Mouse (Mus musculus): Measurements from ENCODE around the gene BC067074. TPM values are rescaled to one million over a fixed set of nuclear protein-coding genes. Genes with fewer than 3 reads are reported as not detected.
A peak's percentile ranks its signal among the peaks of the same experiment; 100 is the strongest.
"Not testable (repeated sequence)": the region's sequence is repeated elsewhere in the genome, so short reads cannot be mapped to it uniquely, and the experiment has no call there.

The BC067074 gene
- polyA plus RNA-seq (2015; fragmentation: Nextera tagmentation; extraction: Ambion mirVana), result 3.5 and 5.0 TPM in 2 replicates

DNA sequence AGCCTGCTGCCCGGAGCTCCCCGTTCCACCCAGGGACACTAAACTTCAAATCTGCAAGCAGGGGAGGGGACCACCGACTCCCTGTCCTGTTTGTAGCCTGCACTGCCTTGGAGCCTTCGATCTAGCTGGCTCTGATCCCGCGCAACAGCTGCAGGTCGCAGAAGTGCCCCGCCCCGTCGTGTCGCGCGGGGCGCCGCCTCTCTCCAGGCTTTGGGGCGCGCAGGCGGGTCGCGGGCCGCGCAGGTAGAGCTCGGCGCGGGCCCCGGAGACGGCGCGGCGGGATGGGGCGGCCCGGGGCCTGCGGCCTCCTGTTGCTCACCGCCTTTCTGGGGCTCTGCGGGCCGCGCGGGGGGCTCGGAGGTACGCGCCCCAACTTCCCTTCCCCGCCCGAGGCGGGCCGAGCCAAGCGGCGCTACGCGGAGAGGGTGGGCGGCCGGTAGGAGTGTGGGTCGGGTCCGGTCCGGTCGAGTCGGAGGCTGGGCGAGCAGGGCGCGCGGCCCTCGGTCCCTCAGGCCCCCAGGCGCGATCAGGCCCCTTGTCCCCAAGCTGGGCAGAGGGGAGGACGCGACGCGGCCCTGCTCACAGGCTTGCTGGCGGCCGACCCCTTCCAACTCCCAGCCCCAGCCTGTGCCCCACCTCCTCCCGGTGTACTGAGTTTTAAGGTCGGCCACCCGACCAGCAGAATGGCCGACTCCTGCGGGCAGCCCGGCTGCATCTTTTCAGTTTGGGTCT is at the start of gene BC067074:
Gene BC067074 (plus strand): TSS at position 185 of the 732 bp plus-strand sequence.
- ATAC-seq (ENCODE audit: insufficient read depth, low FRiP score, low read depth), result peak; percentile 71
- Histone ChIP-seq H3K4me2 (peak within 1 kb of the TSS; percentile 89), H3K4me3 (replicated peaks) (peak within 1 kb of the TSS; percentile 64), H3K27ac (no peak within 1 kb of the TSS), H3K36me3 (no peaks in the 10 kb centered on the region), H3K4me1 (0 out of 2 replicates have a peak, but pooled peaks cover 2% of the 10 kb centered on the region), H3K9ac (peak within 1 kb of the TSS; percentile 66), H3K27me3 (replicated peaks) (no peaks in the 10 kb centered on the region), H3K9me3 (no peaks in the 10 kb centered on the region)
- WGBS, result under 1% methylated on average over 71 of the region's 75 CpGs

DNA sequence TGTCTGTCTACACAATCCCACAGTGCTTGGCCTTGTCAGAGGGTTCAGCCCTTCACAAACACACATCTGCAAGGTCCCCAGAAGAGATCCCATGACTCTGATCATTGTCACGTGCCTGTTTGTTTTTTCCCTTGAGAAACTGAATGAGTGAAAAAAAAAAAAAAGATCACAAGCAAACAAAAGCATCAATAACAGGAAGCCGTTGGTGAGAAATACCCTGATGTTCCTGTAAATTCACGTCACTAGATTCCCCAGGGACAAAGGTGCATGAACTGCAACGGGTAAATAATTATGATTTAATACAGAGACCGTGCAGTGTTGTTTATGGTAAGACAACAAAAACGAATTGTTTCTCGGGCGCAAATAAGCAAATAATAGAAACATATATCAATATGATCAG is 47.9 kb upstream of the BC067074 start:
- WGBS, result 64% methylated on average over 8 of the region's 8 CpGs
- no peaks in the 10 kb centered on the region for H3K36me3 ChIP-seq
- H3K27ac ChIP-seq, result no peak overlapping the region
- no peaks in the 10 kb centered on the region for H3K9me3 ChIP-seq
- no peaks in the 10 kb centered on the region for H3K27me3 ChIP-seq (replicated peaks)
- H3K4me1 ChIP-seq, result no peaks in the 10 kb centered on the region
- H3K9ac ChIP-seq, result no peak overlapping the region
- no peak overlapping the region for H3K4me2 ChIP-seq
- no peak for ATAC-seq (ENCODE audit: insufficient read depth, low FRiP score, low read depth)
- no peak overlapping the region for H3K4me3 ChIP-seq (replicated peaks)

DNA sequence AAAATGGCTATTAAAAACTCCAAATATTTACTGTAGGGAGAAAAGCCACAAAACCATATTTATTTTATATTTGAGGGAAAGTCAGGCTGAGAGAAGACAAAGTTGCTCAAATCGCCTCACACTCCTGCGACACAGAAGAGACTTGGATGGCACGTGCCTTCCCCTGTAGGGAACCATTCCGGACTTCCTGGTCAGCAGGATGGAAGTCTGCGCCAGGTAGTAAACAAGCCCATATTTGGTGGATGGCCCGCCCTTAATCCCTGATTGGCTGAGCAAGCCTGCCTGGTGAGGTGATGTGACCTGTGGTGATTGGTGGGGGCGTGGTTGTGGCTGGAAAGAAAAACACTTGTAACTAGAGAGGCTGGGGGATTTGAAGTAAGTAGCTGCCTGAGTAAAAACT is 40.4 kb upstream of the BC067074 start:
- not testable (repeated sequence) for H3K4me3 ChIP-seq (replicated peaks); H3K9ac ChIP-seq; H3K4me1 ChIP-seq; H3K27me3 ChIP-seq (replicated peaks); H3K36me3 ChIP-seq; H3K9me3 ChIP-seq; ATAC-seq (ENCODE audit: insufficient read depth, low FRiP score, low read depth); H3K4me2 ChIP-seq; H3K27ac ChIP-seq
- 68% methylated on average over 7 of the region's 7 CpGs for WGBS

DNA sequence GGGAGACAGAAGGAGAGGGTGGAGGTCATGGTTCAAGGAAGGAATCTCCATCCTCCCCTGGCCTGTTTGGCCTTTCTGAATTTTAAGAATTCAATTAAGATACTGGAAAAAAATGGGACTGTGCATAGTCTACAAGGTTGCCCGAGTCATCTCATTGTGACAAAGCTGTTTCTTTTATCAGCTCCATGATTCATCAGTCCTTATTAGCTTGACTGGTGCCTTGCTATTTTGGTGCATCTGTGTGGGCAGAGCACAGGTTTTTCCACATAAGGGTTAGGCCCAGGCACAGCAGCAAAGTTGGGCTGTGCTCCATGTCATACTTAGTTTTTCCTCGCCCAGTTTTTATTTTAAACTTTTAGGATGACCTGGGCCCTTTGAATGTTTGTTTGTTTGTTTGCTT is 36.2 kb upstream of the BC067074 start:
- Histone ChIP-seq H3K9ac (no peak overlapping the region), H3K4me1 (no peaks in the 10 kb centered on the region), H3K9me3 (no peaks in the 10 kb centered on the region), H3K4me2 (no peak overlapping the region), H3K27ac (no peak overlapping the region), H3K27me3 (replicated peaks) (no peaks in the 10 kb centered on the region), H3K36me3 (no peaks in the 10 kb centered on the region), H3K4me3 (replicated peaks) (no peak overlapping the region)
- 77% methylated on average over 2 of the region's 2 CpGs for WGBS
- no peak for ATAC-seq (ENCODE audit: insufficient read depth, low FRiP score, low read depth)

DNA sequence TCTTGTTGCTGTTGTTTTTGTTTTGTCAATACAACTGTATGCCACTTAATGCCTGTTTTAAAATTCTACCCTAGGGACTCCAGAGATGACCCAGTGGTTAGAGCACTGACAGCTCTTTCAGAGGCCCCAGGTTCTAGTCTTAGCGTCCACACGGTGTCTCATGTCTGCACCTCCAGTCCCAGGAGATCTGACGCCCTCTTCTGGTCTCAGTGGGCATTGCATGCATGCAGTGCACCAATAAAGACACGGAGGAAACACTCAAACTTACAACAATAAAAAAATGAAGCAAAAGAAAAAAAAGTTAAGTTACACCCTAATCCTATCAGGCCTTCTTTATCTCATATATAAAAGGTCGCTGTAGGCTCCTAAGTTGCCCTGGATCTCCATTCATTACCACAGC is 35.8 kb upstream of the BC067074 start:
- no peaks in the 10 kb centered on the region for H3K27me3 ChIP-seq (replicated peaks)
- no peak for ATAC-seq (ENCODE audit: insufficient read depth, low FRiP score, low read depth)
- no peak overlapping the region for H3K9ac ChIP-seq
- H3K4me2 ChIP-seq, result no peak overlapping the region
- no peak overlapping the region for H3K27ac ChIP-seq
- H3K4me1 ChIP-seq, result no peaks in the 10 kb centered on the region
- no peaks in the 10 kb centered on the region for H3K36me3 ChIP-seq
- no peak overlapping the region for H3K4me3 ChIP-seq (replicated peaks)
- no peaks in the 10 kb centered on the region for H3K9me3 ChIP-seq
- 46% methylated on average over 5 of the region's 5 CpGs for WGBS

DNA sequence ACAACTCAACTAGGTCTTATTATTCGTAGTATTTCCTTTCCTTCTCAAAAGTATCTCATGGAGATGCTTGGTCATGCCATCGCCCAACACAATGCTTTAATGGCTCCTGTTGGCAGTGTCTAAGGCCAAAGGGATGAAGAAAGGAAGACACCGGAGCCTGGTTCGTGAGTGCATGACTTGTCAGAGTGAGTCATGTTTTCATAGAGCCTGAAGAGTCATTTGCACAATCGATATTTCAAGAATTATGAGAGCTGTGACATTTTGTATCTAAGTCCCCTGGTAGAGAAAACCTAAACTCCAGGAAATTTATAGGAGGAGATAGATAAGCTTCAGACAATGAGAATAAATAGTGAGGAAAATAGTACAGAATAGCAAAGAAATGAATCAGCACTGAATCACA is 33.7 kb upstream of the BC067074 start:
- H3K4me3 ChIP-seq (replicated peaks), result no peak overlapping the region
- 86% methylated on average over 5 of the region's 5 CpGs for WGBS
- H3K36me3 ChIP-seq, result no peaks in the 10 kb centered on the region
- H3K27ac ChIP-seq, result no peak overlapping the region
- no peaks in the 10 kb centered on the region for H3K9me3 ChIP-seq
- H3K27me3 ChIP-seq (replicated peaks), result no peaks in the 10 kb centered on the region
- no peak for ATAC-seq (ENCODE audit: insufficient read depth, low FRiP score, low read depth)
- H3K4me2 ChIP-seq, result no peak overlapping the region
- H3K4me1 ChIP-seq, result no peaks in the 10 kb centered on the region
- no peak overlapping the region for H3K9ac ChIP-seq

DNA sequence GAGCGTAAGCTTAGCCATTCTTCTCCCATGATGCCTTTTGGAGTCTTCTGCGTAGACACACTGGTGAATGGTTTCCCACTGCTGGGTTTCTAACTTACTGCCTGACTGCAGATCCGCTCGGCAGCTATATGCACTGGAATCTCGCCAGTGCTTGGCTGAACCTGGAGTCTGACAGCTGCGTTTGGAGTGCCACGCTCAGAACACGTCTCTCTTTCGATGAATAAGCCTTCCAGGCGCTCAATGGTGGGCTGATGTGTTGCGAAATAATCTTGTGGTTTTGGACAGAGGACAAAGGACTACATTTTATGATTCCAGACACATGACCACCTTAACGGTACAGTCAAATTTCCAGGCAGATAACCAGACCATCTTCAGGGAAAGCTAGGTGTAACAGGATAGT is 30.1 kb upstream of the BC067074 start:
- Histone ChIP-seq H3K4me2 (no peak overlapping the region), H3K27ac (no peak overlapping the region)
- 55% methylated on average over 12 of the region's 12 CpGs for WGBS

DNA sequence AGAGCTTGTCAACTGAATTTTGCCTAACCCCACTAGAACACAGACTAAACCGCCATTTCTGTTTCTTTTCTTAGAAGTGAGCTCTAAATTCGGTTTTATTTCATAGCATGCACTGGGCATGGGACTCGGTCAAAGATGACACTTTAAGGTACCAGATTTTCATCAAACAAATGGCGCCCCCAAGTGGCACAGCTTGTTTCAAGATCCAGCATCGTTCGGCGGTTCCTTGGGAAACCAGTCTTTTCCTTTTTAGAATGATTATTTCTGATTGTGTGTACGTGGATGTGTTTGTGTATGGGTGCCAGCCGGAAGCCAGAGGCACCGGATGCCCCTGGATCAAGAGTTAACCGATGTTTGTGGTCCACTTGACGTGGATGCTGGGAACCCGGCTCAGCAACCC is 27.7 kb upstream of the BC067074 start:
- H3K9ac ChIP-seq, result no peak overlapping the region
- H3K27me3 ChIP-seq (replicated peaks), result no peaks in the 10 kb centered on the region
- 24% methylated on average over 13 of the region's 13 CpGs for WGBS
- no peaks in the 10 kb centered on the region for H3K9me3 ChIP-seq
- H3K4me3 ChIP-seq (replicated peaks), result no peak overlapping the region
- H3K27ac ChIP-seq, result no peak overlapping the region
- H3K36me3 ChIP-seq, result no peaks in the 10 kb centered on the region
- ATAC-seq (ENCODE audit: insufficient read depth, low FRiP score, low read depth), result no peak
- no peaks in the 10 kb centered on the region for H3K4me1 ChIP-seq
- no peak overlapping the region for H3K4me2 ChIP-seq

More for the DNA sequence above, 30.1 kb upstream of the BC067074 start:
- H3K36me3 ChIP-seq, result no peaks in the 10 kb centered on the region
- no peak for ATAC-seq (ENCODE audit: insufficient read depth, low FRiP score, low read depth)
- no peak overlapping the region for H3K9ac ChIP-seq
- no peaks in the 10 kb centered on the region for H3K4me1 ChIP-seq
- H3K4me3 ChIP-seq (replicated peaks), result no peak overlapping the region
- H3K27me3 ChIP-seq (replicated peaks), result no peaks in the 10 kb centered on the region
- no peaks in the 10 kb centered on the region for H3K9me3 ChIP-seq

DNA sequence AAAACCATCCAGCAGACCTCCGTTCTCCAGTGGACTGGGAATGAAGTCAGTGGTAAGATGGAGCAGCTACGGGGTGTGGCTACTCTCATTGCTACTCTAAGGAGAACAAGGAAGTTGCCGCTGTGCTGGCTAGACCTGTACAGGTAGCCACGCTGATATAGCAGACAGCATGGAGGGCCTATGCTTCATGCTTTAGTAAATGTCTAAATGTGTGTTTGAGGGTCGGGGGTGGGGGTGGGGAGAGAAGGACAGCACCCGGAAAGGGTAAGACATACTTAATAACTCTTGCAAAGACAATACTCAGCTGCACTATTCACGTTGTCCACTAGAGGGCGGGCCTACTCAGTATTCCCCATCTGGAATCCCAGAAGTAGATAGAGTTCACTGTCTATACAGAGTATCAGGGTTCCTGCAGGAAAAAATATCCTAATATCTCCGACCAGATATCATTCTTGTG is 26.4 kb upstream of the BC067074 start:
- peak; percentile 60; the same call in 1 of the 2 replicates for ATAC-seq (ENCODE audit: insufficient read depth, low FRiP score, low read depth)
- no peak overlapping the region for H3K9ac ChIP-seq
- 26% methylated on average over 9 of the region's 9 CpGs for WGBS

DNA sequence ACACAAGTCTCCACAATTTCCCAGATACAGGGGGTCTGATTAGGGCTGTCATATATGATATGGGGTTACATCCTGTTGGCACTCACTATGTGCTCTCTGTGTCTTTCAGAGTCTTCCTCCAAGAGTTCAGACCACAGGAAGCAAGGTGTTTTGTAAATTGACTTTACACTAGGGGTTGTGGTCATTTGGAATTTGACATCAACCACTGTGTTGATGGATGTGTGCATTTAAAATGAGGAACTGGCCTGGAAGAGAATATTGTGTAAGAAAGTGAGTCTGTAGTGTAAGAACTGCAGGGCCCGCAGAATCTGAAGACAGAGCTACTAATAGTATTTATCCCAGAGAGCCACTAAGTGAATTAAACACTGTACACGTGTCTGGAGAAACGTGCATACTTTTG is 25.8 kb upstream of the BC067074 start:
- H3K4me2 ChIP-seq, result no peak overlapping the region
- WGBS, result 68% methylated on average over 3 of the region's 3 CpGs
- no peak for ATAC-seq (ENCODE audit: insufficient read depth, low FRiP score, low read depth)
- no peak overlapping the region for H3K9ac ChIP-seq
- H3K4me1 ChIP-seq, result no peaks in the 10 kb centered on the region
- no peaks in the 10 kb centered on the region for H3K9me3 ChIP-seq
- H3K36me3 ChIP-seq, result no peaks in the 10 kb centered on the region
- no peak overlapping the region for H3K4me3 ChIP-seq (replicated peaks)
- H3K27me3 ChIP-seq (replicated peaks), result no peaks in the 10 kb centered on the region
- no peak overlapping the region for H3K27ac ChIP-seq

More for the DNA sequence above, 26.4 kb upstream of the BC067074 start:
- Histone ChIP-seq H3K36me3 (no peaks in the 10 kb centered on the region), H3K4me2 (peak overlapping the region; percentile 19; the same call in 1 of the 2 replicates), H3K27ac (no peak overlapping the region), H3K4me1 (no peaks in the 10 kb centered on the region), H3K27me3 (replicated peaks) (no peaks in the 10 kb centered on the region), H3K9me3 (no peaks in the 10 kb centered on the region), H3K4me3 (replicated peaks) (no peak overlapping the region; the same call in 1 of the 2 replicates)

DNA sequence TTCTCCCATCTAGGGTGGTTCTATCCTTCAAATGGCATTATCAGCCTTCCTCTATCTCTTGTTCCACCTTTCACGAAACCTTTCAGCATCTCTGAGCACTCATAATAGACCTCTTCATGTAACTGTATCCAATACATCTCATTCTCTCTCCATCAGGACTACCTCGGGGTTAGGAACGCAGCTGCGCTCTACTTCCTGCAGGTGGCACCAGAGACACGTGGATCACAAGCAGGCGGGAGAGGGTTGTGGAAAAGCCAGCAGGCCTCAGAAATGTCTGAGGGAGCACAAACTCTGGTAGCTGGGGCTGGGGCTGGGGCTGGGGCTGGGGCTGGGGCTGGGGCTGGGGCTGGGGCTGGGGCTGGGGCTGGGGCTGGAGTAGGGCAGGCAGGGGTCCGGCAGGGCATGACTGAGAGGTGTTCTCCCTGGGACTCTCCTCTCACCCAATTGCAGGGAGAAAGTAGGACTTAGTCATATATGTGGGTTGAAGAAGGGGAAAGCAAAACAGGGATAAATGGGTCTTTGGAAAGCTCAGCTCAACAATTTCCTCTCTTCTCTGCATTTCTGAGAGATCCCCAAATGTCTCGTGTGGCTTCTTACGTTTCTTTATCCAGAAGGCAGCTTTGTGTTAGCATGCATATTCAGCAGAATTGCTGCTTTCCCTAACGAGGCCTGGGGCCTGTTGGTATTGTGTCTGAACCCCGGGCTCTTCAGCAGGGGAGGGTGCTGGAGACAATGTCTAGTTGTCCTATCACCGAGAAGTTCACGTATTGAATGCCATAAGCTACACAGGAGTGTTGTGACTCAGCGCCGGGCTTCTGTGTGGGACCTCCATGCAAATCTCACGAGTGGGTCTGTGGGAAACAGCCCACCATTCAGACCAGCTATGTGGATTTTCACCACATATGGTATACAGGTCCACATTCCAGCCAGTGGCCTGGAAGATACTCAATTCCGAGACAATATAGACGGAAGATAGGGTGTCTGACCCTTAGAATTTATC is 22.9 kb upstream of the BC067074 start:
- no peaks in the 10 kb centered on the region for H3K27me3 ChIP-seq (replicated peaks)
- no peak overlapping the region for H3K27ac ChIP-seq
- 56% methylated on average over 18 of the region's 18 CpGs for WGBS
- no peaks in the 10 kb centered on the region for H3K4me1 ChIP-seq
- no peaks in the 10 kb centered on the region for H3K9me3 ChIP-seq
- no peak overlapping the region for H3K4me3 ChIP-seq (replicated peaks)
- H3K9ac ChIP-seq, result no peak overlapping the region
- no peaks in the 10 kb centered on the region for H3K36me3 ChIP-seq
- H3K4me2 ChIP-seq, result no peak overlapping the region
- peak; percentile 65; the same call in 1 of the 2 replicates for ATAC-seq (ENCODE audit: insufficient read depth, low FRiP score, low read depth)

DNA sequence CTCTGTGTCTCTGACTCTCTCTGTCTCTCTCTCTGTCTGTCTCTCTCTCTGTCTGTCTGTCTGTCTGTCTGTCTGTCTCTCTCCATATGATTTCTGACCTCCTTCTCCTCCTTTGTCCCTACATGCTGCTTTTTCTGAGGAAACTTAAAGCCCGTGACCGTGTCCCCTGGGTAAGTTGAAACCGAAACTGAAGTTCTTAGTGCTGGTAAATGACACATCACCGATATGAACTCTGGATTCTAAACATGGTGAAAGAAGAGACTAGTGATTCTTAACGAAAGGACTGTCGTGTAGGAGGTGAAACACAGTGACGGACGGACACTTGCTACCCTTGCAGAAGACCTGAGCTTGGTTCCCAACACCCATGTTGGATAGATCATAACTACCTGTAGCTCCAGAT is 21.8 kb upstream of the BC067074 start:
- WGBS, result 93% methylated on average over 8 of the region's 8 CpGs
- no peak for ATAC-seq (ENCODE audit: insufficient read depth, low FRiP score, low read depth)
- H3K4me1 ChIP-seq, result no peaks in the 10 kb centered on the region

More for the DNA sequence above, 21.8 kb upstream of the BC067074 start:
- Histone ChIP-seq H3K27ac (no peak overlapping the region), H3K27me3 (replicated peaks) (no peaks in the 10 kb centered on the region), H3K4me3 (replicated peaks) (no peak overlapping the region), H3K4me2 (no peak overlapping the region), H3K36me3 (no peaks in the 10 kb centered on the region), H3K9ac (no peak overlapping the region), H3K9me3 (no peaks in the 10 kb centered on the region)

Data from stomach, embryonic 15.5 days (tissue).